Mouse (Mus musculus): ENCODE data around the gene Ccne1.
"Not testable (repeated sequence)": the region's sequence is repeated elsewhere in the genome, so short reads cannot be mapped to it uniquely, and the experiment has no call there.

The Ccne1 gene

DNA sequence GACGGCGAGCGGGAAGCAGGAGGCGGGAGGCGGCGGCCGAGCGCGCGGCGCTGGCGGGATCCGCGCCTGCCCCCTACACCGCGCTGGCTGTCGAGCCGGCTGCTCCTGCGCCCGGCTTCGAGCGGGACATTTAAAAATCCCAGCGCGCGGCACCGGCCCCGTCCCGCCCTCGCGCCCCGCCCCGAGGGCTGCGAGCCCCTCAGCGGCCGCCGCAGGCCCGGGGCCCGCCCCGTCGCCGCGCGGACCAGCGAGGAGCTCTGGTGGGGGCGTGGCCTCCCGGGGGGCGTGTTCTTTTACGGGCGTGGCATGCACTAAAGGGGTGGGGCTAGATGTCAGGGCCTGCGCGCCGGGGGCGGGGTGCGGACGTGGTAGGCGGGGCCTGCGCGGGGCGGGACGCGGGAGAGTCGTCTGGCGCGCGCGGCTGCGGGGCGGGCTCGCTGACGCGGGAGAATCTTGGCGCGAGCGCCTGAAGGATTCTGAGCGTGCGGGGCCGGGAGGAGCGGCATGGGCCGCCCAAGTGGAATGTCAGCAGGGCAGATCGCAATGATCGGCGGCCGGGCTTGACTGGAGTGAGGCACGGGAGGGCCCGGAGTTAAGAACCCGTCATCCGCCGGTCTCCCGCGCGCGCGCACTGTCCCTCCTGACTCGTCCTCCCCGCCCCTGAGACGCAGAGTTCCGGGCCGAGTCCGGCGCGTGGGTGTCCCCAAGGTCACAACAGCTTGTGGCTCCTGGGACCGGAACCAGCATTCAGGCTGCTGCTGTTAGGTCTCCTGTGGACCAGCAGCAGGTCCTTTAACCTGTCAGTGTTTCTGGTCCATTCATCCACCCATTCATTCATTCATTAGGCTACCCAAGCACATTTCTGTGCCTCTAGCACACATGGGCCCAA lies at the start of gene Ccne1:
Gene Ccne1 (minus strand): TSS at position 164 of the 889 bp plus-strand sequence.
- peak; percentile 97 for DNase-seq (ENCODE audit: low spot score)

DNA sequence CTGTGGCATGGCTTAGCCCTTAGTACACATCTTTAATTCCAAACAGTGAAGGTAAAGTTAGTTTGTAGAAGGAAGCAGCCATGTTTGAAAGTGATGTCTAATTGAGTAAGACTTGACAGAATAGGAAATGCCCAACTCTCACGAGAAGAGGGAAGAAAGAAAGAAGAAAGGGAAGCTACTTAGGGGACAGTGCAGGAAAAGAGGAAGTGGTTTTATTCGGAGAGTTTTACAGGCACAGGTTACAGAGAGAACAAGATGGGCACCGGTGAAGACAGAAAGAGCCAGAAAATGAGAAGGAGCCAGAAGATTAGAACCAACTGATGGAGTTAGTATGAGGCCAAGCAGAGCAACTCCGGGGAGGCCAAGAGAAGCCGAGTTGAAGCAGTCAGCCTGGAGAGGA lies 48.5 kb upstream of the Ccne1 start:
- no peak for DNase-seq (ENCODE audit: low spot score)

DNA sequence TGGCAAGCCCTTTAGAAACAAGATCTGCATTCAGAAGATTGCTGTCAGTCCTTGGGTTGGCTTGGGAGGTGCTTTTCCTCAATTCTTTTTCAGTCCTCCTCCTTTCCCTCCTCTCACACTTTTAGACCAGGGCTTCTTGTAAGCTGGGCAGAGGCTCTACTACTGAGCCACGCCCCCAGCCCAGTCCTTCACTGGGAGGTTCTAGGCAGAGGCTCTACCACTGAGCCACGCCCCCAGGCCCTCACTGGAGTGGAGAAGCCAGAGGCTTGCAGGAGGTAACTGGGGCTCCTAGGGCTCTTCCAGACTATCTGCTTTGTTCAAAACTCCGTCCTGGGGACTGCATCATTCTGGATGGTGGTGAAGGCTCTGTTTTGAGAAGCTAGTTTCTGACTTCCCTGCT lies 45.2 kb upstream of the Ccne1 start:
- no peak for DNase-seq (ENCODE audit: low spot score)

DNA sequence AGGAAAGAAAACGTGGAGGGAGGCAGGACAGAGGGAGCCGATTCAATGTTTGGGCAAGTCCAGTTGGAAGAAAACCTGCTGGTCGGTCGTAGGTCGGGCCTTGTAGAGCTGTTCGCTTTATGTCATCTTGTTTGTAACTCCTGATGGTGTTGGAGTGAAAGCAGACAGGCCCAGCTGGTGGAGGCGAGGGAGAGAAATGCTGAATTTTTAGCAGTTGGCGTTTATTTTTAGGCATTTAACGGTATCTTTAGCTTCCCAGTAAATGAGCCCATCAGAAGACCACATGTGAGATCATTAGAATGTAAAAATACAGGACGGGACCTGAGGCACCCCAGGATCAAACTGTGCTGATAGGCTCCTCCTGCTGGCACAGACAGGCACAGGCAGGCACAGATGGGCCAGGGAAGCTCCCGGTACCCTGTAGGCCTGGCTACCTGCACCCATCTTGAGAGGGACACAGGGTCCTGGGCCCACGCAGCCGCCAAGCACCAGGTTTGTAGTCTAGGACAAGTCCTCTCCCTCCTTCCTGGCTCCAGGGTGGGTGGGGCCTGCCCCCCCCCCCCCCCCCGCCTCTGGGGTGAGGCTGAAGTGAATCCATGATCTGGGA lies 44.5 kb upstream of the Ccne1 start:
- DNase-seq (ENCODE audit: low spot score) = no peak

DNA sequence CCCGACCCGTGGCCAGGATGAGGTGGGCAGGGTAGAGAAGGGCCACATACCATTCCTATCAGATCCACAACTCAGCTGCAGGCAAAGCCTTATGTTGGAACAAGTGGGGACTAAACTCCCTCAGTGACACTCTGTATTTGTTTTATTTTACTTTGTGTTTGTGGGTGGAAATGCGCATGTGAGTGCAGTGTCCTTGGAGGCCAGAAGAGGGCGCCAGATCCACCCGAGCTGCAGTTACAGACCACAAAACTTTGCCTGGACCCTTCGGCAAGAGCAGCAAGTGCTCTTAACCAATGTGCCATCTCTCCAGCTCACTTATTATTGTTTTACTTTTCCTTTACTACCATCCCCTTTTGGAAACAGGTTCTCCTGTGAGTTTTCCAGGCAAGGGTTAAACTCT lies 40.1 kb upstream of the Ccne1 start:
- DNase-seq (ENCODE audit: low spot score) = no peak

DNA sequence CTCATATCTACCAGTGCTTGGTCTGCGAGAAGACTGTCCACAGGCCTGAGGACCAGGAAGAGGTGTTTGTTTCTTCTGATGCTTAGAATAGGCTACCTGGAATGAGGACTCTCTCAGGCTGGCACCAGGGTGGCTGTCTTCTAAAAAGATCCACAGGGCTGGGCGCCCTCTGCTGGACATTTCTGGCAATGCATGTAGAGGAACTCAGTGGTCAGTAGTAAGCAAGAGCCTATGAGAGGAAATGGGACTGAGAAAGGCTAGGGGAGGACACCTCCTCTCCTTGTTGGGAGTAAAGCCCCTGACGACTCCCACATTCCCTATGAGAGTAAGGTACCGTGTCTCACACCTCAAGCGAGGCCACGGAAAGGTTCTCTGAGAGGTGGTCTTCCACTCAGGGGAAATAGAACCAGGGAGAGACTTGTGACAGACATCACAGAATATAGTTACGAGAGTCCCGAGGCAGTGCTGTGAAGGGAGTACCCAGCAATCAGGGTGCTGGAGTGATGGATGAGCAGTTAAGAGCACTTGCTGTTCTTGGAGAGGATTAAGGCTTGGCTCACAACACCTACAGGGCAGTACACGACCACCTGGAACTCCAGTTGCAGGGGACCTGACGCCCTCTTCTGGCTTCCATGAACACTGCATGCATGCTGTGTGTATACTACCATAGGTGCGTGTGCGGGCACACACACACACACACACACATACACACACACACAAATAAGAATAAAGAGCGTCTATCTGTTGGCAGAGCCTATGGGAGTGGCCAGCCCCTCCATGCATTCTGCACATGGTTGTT lies 34.6 kb upstream of the Ccne1 start:
- peak; percentile 67 for DNase-seq (ENCODE audit: low spot score)

DNA sequence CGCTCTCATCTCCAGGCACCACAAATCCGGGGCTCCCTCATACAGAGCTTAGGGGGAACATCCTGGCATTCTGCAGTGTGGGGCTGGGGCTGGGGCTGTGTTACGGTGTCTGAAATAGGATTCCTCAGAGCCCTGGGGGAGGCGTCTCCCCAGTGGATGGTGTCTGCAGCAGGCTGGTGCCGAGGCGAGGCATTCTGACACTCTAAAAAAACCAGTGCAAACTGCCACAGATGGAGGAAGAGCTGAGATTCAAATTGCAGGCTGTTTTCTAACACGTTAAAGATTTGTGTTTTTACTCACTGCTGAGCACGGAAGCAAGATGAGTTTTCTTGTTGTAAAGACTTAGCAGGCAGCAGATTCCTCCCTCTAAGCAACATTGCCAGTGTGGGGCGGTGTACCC lies 33.0 kb upstream of the Ccne1 start:
- no peak for DNase-seq (ENCODE audit: low spot score)

DNA sequence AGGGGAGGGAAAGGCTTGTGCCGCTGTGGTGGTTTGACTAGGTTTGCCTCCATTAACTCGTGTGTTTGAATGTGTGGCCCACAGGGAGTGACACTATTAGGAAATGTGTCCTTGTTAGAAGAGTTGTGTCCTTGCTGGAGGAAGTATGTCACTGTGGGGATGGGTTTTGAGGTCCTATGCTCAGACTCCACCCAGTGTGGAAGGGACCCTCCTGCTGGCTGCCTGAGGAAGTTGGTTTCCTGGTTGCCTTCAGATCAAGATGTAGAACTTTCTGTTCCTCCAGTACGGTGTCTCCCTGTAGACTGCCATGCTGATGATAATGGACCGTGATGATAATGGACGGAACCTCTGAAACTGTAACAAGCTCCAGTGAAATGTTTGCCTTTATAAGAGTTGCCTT lies 27.1 kb upstream of the Ccne1 start:
- DNase-seq (ENCODE audit: low spot score) = no peak

DNA sequence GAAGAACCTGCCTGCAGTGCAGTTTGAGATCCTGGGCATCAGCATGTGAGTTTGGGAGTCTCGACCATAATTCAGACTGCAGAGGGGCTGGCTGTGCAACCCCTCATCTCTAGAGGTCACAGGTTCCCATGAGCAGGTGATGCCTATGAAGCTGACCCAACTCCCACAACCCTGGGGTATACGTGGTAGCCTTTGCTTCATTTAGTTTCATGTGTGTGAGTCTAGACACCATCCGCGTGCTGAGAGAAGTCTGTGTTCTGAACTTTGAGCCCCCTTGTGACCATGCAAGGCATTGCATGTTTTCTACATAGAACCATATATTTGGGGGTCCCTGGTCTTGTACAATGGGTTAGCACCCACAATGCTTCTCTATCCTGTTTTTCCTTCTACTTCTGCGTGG lies 23.9 kb upstream of the Ccne1 start:
- no peak for DNase-seq (ENCODE audit: low spot score)

DNA sequence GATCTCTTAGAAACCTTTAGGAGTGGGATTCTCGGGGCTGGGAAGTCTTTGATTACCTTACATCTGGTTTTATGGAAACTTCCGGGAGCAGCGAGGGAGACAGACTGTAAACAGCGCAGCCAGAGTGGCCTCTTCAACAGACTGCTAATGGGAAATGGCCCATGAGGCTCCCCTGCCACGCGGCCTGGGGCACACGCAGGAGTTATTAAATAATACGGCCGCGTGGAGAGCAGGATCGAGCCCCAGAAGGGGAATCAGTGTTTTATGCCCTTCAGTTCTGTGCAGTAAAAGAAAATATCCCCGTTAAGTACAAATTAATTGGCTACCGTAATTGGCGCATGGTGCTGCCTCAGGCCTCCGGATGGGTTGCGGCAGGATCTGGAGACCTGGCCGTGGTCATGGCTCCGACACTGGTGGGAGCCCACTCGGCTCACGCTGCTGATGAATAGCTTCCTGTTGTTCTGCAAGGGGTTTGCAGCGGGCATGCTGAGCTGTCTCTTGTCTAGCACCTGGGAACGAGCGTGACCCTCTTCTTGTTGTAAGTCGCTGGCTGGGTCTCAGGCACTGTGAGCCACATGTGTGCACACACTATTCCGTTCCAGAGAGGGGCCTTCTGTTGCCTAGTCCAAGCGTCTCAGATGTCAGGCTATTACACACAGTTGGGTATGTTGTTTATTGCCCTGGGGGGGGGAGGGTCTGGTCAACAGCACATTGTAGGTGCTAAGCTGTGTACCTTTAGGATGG lies 22.8 kb upstream of the Ccne1 start:
- no peak for DNase-seq (ENCODE audit: low spot score)

DNA sequence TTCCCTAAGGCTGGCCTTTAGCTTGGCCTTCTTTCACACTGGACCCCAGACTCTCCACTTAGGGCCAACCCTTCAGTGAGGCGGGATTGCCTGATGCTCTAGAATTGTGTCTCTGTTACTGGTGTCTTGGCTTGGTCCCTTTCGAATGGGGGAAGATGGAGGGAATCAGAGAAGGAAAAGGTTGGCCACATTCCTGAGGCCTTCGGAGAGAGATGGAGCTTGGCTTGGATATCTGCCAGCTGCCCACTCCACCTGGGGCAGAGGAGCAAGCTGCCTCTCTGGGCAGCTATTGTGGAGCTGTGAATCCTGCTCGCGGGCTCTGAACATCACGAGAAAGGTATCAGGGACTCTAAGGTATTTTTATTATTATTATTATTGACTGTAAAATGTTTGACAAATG lies 22.2 kb upstream of the Ccne1 start:
- no peak for DNase-seq (ENCODE audit: low spot score)

DNA sequence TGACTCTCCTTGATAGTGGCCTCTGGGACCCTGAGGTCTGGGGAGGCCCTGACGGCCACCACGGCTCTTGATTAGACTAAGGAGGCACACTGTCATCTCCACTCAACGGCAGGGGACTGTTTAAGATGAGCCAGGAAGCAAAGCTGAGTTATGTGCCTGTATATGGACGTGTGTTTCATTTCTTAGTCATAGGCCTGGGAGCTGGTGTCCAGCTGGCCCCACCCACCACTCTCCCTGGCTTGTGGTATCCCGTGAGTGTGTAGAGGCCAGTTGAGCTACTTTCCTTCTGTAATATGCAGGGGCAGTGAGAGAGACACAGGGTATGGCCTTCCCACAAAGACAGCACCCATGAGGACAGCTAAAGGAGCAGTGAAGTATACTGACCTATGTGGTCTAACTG lies 20.9 kb upstream of the Ccne1 start:
- DNase-seq (ENCODE audit: low spot score) = not testable (repeated sequence)

DNA sequence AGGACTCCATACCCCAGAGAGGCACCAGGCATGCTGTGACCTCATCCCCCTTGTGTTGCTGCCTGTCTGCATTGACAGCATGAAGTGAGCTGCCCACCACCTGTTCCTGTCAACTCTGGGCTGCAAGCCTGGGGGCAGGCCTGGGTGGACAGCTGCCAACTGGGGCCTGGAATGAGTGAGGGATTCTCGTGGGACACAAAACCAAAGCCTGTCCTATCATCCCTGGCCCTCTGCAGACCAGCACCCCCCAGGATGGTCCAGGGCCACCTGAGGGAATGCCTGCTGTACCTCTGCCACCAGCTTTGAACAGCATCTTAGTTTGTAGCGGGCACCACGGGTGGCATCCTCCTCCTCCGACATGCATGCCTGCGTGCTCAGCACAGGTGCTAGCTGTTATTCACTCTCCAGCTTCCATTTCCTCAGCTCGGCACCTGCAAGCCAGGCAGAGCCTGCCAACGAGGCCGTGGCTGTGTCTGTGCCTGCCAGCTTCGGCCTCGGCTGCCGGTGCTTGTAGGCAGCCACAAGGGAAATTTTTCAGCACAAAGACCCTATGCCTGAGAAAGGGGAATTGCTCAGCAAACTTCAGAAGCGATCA lies 18.3 kb upstream of the Ccne1 start:
- no peak for DNase-seq (ENCODE audit: low spot score)

DNA sequence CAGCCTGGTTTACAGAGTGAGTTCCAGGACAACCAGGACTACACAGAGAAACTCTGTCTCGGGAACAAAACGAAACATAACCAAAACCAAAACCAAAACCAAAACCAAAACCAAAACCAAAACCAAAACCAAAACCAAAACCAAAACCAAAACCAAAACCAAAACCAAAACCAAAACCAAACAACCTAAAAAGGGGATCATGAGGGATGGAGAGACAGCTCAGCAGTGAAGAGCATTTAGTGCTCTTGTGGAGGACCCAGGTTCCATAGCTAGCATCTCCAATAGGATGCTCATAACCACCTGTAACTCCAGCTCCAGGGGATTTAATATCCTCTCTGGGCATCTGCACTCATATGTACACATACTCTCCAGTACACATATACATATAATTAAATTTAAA lies 16.8 kb upstream of the Ccne1 start:
- DNase-seq (ENCODE audit: low spot score) = not testable (repeated sequence)

DNA sequence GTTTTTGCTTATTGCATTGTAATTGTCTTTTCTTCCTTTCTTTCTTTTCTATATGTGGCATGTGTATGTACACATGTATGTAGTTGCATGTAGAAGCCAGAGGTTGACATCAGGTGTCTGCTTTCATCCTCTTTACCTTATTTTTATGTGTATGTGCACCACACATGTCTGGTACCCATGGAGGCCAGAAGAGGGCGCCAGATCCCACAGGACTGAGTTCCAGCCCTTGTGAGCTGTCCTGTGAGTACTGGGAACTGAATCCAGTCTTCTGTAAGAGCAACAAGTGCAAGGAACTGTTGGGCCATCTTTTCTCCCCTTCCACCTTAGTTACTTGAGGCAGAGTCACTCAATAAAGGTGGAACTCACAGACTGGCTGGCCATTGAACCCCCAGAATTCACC lies 11.3 kb upstream of the Ccne1 start:
- DNase-seq (ENCODE audit: low spot score) = no peak

DNA sequence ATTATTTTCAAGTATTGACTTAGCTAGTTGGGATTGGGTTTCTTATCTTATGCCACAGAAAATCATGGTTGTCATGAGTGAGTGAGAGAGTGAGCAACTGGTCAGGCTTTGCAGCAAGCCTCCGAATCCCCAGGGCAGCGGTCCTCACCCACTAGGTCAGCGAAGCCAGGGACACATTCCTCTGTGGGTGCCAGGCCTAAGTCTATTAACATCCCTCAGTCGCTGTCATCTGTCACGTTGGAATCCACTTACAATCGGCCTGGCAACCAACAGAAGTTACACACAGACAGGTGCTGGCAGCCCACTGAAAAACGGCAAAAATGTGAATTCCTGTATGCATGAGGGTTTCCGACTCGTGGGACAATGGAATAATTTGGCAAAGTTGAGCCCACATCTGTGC lies 5.1 kb upstream of the Ccne1 start:
- no peak for DNase-seq (ENCODE audit: low spot score)

DNA sequence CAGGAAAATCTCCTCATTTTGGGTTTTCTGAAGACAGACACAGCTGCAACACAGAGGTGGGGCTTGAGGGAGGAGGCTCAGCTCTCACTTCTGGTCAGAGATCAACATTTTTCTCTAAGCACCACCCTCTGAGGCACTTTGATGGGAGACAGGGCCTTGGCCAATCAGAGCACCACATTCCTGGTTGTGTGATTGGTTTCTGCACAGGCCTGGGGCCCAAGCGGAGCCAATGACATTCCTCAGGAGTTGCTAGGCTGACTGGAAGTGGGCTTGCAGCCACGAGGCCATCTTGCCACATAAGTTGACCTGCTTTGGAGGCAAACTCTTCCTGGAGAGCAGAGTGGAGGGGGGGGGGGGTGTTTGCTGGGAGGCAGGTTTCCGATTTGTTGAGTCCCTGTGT lies 4.7 kb upstream of the Ccne1 start:
- DNase-seq (ENCODE audit: low spot score) = peak; percentile 13

DNA sequence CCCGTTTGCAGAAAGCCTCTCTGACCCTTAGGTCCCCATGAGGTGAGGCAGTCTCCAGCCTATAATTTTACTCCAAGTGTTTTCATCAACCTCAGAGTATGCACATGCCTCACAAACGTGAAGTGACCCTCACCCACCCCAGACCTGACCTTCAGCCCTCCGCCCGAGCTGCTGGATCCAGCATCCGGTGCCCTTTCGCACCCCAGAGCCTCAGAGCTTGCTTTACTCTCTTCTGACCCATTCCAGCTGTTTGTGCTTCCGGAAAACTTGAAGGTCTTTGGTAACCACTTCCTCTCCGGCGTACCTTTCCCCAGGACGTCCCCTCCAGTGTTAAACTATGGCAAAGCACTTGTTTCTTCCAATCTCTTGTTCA lies 912 bp upstream of the Ccne1 start:
- DNase-seq (ENCODE audit: low spot score) = no peak

DNA sequence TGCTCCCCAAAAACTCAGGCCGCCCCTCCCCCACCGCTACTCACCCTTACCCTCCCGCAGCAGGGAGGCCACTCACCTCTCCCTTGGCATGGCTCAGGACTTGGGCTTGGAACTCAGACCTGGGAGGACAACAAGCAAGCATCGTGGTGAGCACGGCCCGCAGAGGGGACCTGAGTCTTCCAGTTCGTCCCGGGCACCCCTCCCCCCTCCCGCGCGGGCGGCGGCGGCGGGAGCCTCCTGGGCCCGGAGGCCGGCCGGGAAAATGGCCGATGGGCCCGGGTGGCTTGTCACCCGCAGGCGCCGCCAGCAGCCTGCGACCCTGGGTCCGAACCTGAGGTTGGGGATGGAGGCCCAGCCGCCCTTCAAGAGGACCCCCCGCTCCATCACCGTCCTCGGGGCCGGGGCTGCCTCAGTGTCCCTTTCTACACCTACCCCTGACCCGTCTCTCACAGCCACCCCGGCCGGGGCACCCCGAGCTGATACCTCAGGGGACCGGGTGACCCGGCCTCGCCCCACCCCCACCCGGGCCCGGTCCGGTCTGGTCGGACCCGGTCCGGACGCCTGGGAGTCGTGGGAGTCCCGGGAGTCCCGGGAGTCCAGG lies 523 bp downstream of the Ccne1 start:
- DNase-seq (ENCODE audit: low spot score) = no peak

DNA sequence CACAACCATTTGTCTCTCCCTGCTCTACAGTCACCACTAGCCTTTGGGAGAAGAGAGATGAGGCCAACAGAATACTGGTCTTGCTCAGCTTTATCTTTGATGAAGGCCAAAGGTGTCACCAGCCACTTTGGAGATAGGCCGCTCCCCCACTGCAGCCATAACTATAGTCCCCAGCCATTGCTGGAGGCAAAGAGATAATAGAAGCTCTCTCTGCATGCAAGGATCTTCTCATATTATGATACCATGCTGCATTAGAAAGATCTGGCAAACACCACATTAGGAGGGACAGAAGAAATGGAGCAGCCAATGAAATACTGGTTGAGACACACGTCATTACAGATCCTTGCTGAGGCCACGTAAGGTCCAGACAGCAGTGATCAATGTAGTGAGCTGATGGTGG lies 2.0 kb downstream of the Ccne1 start:
- DNase-seq (ENCODE audit: low spot score) = no peak

DNA sequence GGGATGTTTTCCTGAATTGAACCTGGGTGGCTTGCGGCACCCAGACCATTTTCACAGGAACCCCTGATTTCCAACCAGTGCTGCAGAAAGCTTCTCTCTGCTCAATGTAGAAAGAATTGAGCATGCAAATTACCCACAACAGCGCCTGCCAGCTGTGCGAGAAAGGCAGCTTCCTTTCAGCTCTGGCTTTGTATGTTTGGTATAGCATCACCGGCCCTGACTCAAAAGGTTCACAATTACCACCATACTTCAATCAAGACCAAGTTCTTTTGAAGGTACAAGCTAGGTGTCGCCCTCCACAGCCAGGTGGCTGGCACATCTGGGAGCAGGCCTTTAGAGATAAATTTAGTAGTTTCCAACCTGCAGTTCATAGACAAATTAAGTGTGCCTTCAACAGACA lies 3.2 kb downstream of the Ccne1 start:
- no peak for DNase-seq (ENCODE audit: low spot score)

DNA sequence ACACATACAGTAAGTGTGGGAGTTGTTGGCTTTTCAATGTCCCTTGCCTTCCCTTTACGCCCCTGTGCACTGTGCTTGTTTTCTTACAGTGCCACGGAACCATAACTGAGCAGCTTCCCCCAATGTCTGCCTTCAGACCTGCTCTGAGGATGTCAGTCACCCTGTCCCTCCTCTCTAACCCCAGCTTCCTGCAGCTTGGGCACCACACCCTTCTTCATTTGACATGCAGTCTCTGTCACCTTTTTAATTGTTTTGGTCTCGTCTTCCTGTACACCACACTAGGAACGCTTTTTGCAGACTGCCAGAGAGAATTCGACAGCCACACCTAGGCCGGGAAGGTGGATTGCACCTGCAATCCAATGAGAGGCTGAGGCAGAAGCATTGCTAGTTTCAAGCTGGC lies 13.0 kb downstream of the Ccne1 start:
- no peak for DNase-seq (ENCODE audit: low spot score)
